Comparison of ENCODE assay signal across 8 mouse cellular contexts in genomic region chr10:4041691-4042090, GRCm38 (mm10).
DNase-seq lines count a peak whose midpoint lies in the region; TF ChIP-seq lines count a peak whose summit lies in the region.
"Had no signal": no experiment of that assay in that cellular context is flagged by ENCODE, and none has a peak within 500 bp of the region (broad histone marks: within the 10 kb centered on the region; RNA-seq: fewer than 3 reads in every experiment).

No protein-coding gene starts in this region.

- TF ChIP-seq POLR2A in embryonic fibroblast, embryonic 13.5 days (IDR thresholded peaks at IDR 0.05; ENCODE audit: low read depth, low read length) = no peak

- peak; percentile 7 for DNase-seq in spleen, adult 12 weeks (ENCODE audit: low spot score)
- no peak for DNase-seq in spleen, postnatal 4 days (ENCODE audit: low spot score in 2 of 2)
- DNase-seq in adrenal gland, adult 8-10 months = peak; percentile 21
- DNase-seq in induced T-regulatory cell, adult 2 months (ENCODE audit: low read depth) = peak; percentile 43
- peak; percentile 39 to 43 for DNase-seq in lung, adult 18-20 months
- peak; percentile 32 for DNase-seq in right cerebral cortex, postnatal 25 days

- H3K27ac ChIP-seq in embryonic fibroblast, embryonic 13.5 days (ENCODE audit: insufficient read depth, low read length) = no peak overlapping the region

- peaks cover 4% of the 10 kb centered on the region; the same call in 1 of the 2 replicates for H3K4me1 ChIP-seq in embryonic fibroblast, embryonic 13.5 days (ENCODE audit: control insufficient read depth, insufficient read depth, low read length)

- H3K4me3 ChIP-seq in embryonic fibroblast, embryonic 13.5 days (ENCODE audit: insufficient read depth, low read length) = no peak overlapping the region
- H3K4me3 ChIP-seq: myocyte had no signal

- peak; percentile 80; the same call in 1 of the 2 replicates for TF ChIP-seq CTCF in embryonic fibroblast, embryonic 13.5 days (IDR thresholded peaks at IDR 0.05; ENCODE audit: borderline replicate concordance, insufficient read depth, low read length)

Comparison
In these comparisons a context has a peak if more than half of its experiments do, and no peak if none do; other contexts are left out.
1. DNase-seq: peak in spleen, adult 12 weeks (single experiment), adrenal gland, adult 8-10 months (single experiment), induced T-regulatory cell, adult 2 months (single experiment), lung, adult 18-20 months (2 of 2) and right cerebral cortex, postnatal 25 days (single experiment); none in spleen, postnatal 4 days (0 of 2).